Mouse (Mus musculus): ENCODE measurements at regions not wholly inside any gene's neighbourhood (a gene's known extent, or its start where the extent isn't known, plus 50 kb on each side); places are given as distances from the start of the nearest gene placed in this dataset.

DNA sequence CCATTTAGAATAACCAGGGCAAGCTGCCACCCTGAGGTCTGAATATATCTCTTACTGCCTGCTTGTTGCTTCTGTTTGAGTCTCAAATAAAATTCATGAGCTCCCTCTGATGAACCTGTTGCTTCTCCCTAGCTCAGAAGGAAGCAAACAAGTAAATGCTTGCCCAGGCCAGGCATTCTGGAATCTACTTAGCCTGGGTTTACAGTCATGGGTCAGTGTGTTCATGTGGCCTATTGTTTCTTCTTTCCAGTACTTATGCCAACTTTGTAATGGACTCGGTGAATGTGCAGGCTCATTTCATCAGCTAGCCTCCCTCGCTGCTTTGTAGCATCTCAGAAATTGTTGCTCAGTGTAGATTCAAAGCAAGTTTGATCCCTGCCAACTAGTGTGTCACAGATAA lies 685.6 kb upstream of the Vstm2b start:
- WGBS, result 52% methylated on average over 2 of the region's 2 CpGs
- Histone ChIP-seq H3K27ac (ENCODE audit: insufficient read depth, low read length) (no peak overlapping the region), H3K4me3 (replicated peaks; ENCODE audit: insufficient read depth, low read depth, low read length) (no peak overlapping the region), H3K4me1 (ENCODE audit: control insufficient read depth, insufficient read depth, low read length) (no peaks in the 10 kb centered on the region), H3K27me3 (ENCODE audit: control insufficient read depth, insufficient read depth, low read length) (no peaks in the 10 kb centered on the region)
- TF ChIP-seq CTCF (IDR thresholded peaks at IDR 0.05; ENCODE audit: borderline replicate concordance, insufficient read depth, low read depth, low read length), result no peak
- TF ChIP-seq POLR2A (IDR thresholded peaks at IDR 0.05; ENCODE audit: borderline replicate concordance, insufficient read depth, low read length), result no peak
- DNase-seq, result no peak

DNA sequence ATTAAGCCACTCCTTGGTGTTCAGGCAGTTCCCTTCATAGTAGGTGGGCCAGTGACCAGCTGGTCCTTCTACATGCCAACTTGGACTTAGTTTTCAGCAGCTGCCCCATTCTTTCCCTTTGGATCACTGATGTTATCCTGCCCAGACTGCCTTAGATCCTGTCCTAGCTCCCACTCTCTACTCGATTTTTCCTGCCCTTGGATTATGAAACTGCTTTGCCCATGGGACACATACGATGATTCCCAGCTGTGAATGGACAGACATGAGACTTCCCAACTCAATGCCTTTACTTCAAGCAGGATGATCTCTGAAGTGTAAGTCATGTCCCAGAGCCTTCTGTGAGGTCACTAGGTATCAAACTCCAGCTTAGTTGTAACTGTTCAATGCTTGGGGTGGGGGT lies 684.5 kb upstream of the Vstm2b start:
- H3K27me3 ChIP-seq (ENCODE audit: control insufficient read depth, insufficient read depth, low read length), result no peaks in the 10 kb centered on the region; the same call in 1 of the 2 replicates
- no peak overlapping the region for H3K27ac ChIP-seq (ENCODE audit: insufficient read depth, low read length)
- TF ChIP-seq POLR2A (IDR thresholded peaks at IDR 0.05; ENCODE audit: borderline replicate concordance, insufficient read depth, low read length), result no peak
- no peak for TF ChIP-seq CTCF (IDR thresholded peaks at IDR 0.05; ENCODE audit: borderline replicate concordance, insufficient read depth, low read depth, low read length)
- no peaks in the 10 kb centered on the region for H3K4me1 ChIP-seq (ENCODE audit: control insufficient read depth, insufficient read depth, low read length)
- WGBS, result 23% methylated on average over 2 of the region's 2 CpGs
- DNase-seq, result no peak
- no peak overlapping the region for H3K4me3 ChIP-seq (replicated peaks; ENCODE audit: insufficient read depth, low read depth, low read length)

- no peak for DNase-seq
- H3K4me3 ChIP-seq (replicated peaks; ENCODE audit: insufficient read depth, low read depth, low read length), result no peak overlapping the region
- no peaks in the 10 kb centered on the region; the same call in 1 of the 2 replicates for H3K27me3 ChIP-seq (ENCODE audit: control insufficient read depth, insufficient read depth, low read length)
- no peak for TF ChIP-seq POLR2A (IDR thresholded peaks at IDR 0.05; ENCODE audit: borderline replicate concordance, insufficient read depth, low read length)
- TF ChIP-seq CTCF (IDR thresholded peaks at IDR 0.05; ENCODE audit: borderline replicate concordance, insufficient read depth, low read depth, low read length), result no peak
- H3K4me1 ChIP-seq (ENCODE audit: control insufficient read depth, insufficient read depth, low read length), result no peaks in the 10 kb centered on the region
- 47% methylated on average over 4 of the region's 4 CpGs for WGBS
- H3K27ac ChIP-seq (ENCODE audit: insufficient read depth, low read length), result no peak overlapping the region
Observed at GRCm38 (mm10) chr7:40214395-40214794, 683.7 kb upstream of the Vstm2b start.

DNA sequence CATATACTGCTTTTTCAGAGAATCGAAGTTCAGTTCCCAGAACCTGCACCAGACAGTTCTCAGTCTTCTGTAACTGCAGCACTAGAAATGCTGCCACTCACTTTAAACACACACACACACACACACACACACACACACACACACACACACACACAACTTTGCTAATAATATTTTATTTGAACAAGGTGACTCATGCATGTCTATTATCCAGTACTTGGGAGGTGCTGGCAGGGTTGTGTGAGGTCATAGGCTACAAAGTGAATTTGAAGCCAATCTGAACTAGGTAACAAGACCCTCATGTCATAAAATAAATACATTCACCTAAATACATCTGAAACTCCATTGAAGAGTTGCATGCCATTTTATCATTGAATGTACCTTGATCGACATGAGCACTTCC lies 682.9 kb upstream of the Vstm2b start:
- H3K27me3 ChIP-seq (ENCODE audit: control insufficient read depth, insufficient read depth, low read length), result no peaks in the 10 kb centered on the region; the same call in 1 of the 2 replicates
- no peak for DNase-seq
- WGBS, result 79% methylated on average over 2 of the region's 2 CpGs
- H3K4me1 ChIP-seq (ENCODE audit: control insufficient read depth, insufficient read depth, low read length), result no peaks in the 10 kb centered on the region
- H3K27ac ChIP-seq (ENCODE audit: insufficient read depth, low read length), result no peak overlapping the region
- no peak overlapping the region for H3K4me3 ChIP-seq (replicated peaks; ENCODE audit: insufficient read depth, low read depth, low read length)
- no peak for TF ChIP-seq POLR2A (IDR thresholded peaks at IDR 0.05; ENCODE audit: borderline replicate concordance, insufficient read depth, low read length)
- TF ChIP-seq CTCF (IDR thresholded peaks at IDR 0.05; ENCODE audit: borderline replicate concordance, insufficient read depth, low read depth, low read length), result no peak

DNA sequence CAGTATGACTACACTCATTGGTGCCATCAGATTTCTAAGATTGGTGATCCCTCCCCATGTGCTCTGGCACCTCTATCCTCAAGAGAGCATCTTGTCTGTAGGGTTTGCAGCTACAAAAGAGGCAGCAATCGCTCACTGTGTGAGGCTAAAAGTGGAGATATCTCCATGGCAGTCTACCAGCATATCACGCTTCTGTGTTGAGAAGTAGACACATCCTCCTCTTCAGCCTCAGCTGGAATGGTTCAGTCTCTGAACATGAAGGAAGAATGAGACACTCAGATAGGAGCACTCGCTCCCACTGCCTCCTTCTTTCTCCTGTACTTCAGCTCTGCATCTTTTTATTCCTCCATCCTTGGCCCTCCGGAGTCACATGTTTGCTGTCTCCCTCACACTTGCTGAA lies 677.6 kb upstream of the Vstm2b start:
- no peaks in the 10 kb centered on the region; the same call in 1 of the 2 replicates for H3K27me3 ChIP-seq (ENCODE audit: control insufficient read depth, insufficient read depth, low read length)
- DNase-seq, result no peak
- no peak overlapping the region for H3K27ac ChIP-seq (ENCODE audit: insufficient read depth, low read length)
- WGBS, result 85% methylated on average over 4 of the region's 4 CpGs
- no peak overlapping the region for H3K4me3 ChIP-seq (replicated peaks; ENCODE audit: insufficient read depth, low read depth, low read length)
- TF ChIP-seq POLR2A (IDR thresholded peaks at IDR 0.05; ENCODE audit: borderline replicate concordance, insufficient read depth, low read length) (no peak), CTCF (IDR thresholded peaks at IDR 0.05; ENCODE audit: borderline replicate concordance, insufficient read depth, low read depth, low read length) (no peak)
- no peaks in the 10 kb centered on the region for H3K4me1 ChIP-seq (ENCODE audit: control insufficient read depth, insufficient read depth, low read length)

DNA sequence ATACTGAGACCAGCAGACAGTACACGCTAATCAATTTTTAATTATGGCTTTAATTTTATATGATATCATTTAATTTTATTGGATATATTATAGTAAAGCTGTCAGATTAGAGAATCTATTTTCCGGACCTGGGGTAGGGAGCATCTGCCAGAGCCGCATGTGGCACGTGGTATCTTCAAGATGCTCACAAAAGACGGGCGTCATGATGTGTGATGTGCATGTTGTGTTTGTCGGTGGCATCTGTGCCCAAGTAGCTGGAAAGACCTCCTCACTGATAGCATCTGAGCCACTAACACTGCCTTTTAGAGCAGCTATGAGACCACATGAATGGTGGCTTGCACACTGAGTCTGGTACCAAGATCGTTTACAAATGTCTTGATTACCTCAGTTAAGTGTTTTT lies 652.9 kb upstream of the Vstm2b start:
- TF ChIP-seq POLR2A (IDR thresholded peaks at IDR 0.05; ENCODE audit: borderline replicate concordance, insufficient read depth, low read length), result no peak
- no peak for TF ChIP-seq CTCF (IDR thresholded peaks at IDR 0.05; ENCODE audit: borderline replicate concordance, insufficient read depth, low read depth, low read length)
- H3K4me3 ChIP-seq (replicated peaks; ENCODE audit: insufficient read depth, low read depth, low read length), result no peak overlapping the region
- no peaks in the 10 kb centered on the region for H3K27me3 ChIP-seq (ENCODE audit: control insufficient read depth, insufficient read depth, low read length)
- WGBS, result 56% methylated on average over 8 of the region's 8 CpGs
- H3K27ac ChIP-seq (ENCODE audit: insufficient read depth, low read length), result no peak overlapping the region
- H3K4me1 ChIP-seq (ENCODE audit: control insufficient read depth, insufficient read depth, low read length), result no peaks in the 10 kb centered on the region
- DNase-seq, result no peak

DNA sequence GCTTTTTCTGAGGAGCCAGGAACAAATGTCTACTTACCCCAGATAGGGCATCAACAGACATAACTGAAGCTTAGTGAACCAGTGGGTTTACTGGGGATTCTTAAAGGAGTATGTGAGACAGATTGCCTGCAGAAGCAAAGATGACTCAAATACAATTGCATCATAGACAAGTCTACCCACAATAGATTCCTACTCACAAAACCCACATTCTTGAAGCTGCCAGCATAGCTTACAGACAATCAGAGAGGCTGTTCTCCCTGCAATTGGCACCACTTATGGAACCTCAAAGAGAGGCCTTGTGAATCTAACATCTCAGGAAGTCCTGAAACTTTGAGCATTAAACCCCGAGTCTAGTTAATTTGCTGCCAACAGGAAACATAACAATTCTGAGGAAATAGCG lies 649.6 kb upstream of the Vstm2b start:
- TF ChIP-seq CTCF (IDR thresholded peaks at IDR 0.05; ENCODE audit: borderline replicate concordance, insufficient read depth, low read depth, low read length) (no peak), POLR2A (IDR thresholded peaks at IDR 0.05; ENCODE audit: borderline replicate concordance, insufficient read depth, low read length) (no peak)
- Histone ChIP-seq H3K27ac (ENCODE audit: insufficient read depth, low read length) (no peak overlapping the region), H3K27me3 (ENCODE audit: control insufficient read depth, insufficient read depth, low read length) (no peaks in the 10 kb centered on the region; the same call in 1 of the 2 replicates), H3K4me1 (ENCODE audit: control insufficient read depth, insufficient read depth, low read length) (no peaks in the 10 kb centered on the region), H3K4me3 (replicated peaks; ENCODE audit: insufficient read depth, low read depth, low read length) (no peak overlapping the region)
- no peak for DNase-seq
- WGBS, result 87% methylated on average over 2 of the region's 2 CpGs

GRCm38 (mm10) chr7:40253486-40253885 lies 644.6 kb upstream of the Vstm2b start:
- H3K27ac ChIP-seq (ENCODE audit: insufficient read depth, low read length), result no peak overlapping the region
- TF ChIP-seq POLR2A (IDR thresholded peaks at IDR 0.05; ENCODE audit: borderline replicate concordance, insufficient read depth, low read length) (no peak), CTCF (IDR thresholded peaks at IDR 0.05; ENCODE audit: borderline replicate concordance, insufficient read depth, low read depth, low read length) (no peak)
- no peak for DNase-seq
- WGBS, result 14% methylated on average over 2 of the region's 2 CpGs
- no peak overlapping the region for H3K4me3 ChIP-seq (replicated peaks; ENCODE audit: insufficient read depth, low read depth, low read length)
- no peaks in the 10 kb centered on the region for H3K4me1 ChIP-seq (ENCODE audit: control insufficient read depth, insufficient read depth, low read length)
- no peaks in the 10 kb centered on the region; the same call in 1 of the 2 replicates for H3K27me3 ChIP-seq (ENCODE audit: control insufficient read depth, insufficient read depth, low read length)

Data from cerebellum, adult 2 months (tissue).